Comparison of ENCODE assay signal across 9 mouse cellular contexts in genomic region chr1:178320038-178320722, GRCm38 (mm10). TPM values are rescaled to one million over a fixed set of nuclear protein-coding genes. Genes with fewer than 3 reads are reported as not detected.
DNase-seq lines count a peak whose midpoint lies in the region; ATAC-seq and TF ChIP-seq lines count a peak whose summit lies in the region.
"Had no signal": no experiment of that assay in that cellular context is flagged by ENCODE, and none has a peak within 500 bp of the region (broad histone marks: within the 10 kb centered on the region; RNA-seq: fewer than 3 reads in every experiment).

No protein-coding gene starts in this region.

- peak overlapping the region; percentile 84 for H3K9ac ChIP-seq in heart, postnatal 0 days (replicated peaks; ENCODE audit: low read depth, low read length)

- peaks cover 48% of the 10 kb centered on the region for H3K36me3 ChIP-seq in heart, embryonic 10.5 days
- peaks cover 42% of the 10 kb centered on the region for H3K36me3 ChIP-seq in heart, postnatal 0 days (replicated peaks; ENCODE audit: control insufficient read depth, insufficient read depth, low read length)
- peaks cover 51% of the 10 kb centered on the region for H3K36me3 ChIP-seq in midbrain, embryonic 10.5 days

- H3K4me3 ChIP-seq in heart, embryonic 10.5 days, result peak overlapping the region; percentile 71
- peak overlapping the region; percentile 71 for H3K4me3 ChIP-seq in heart, postnatal 0 days (ENCODE audit: low read depth, low read length)
- peak overlapping the region; percentile 69 for H3K4me3 ChIP-seq in midbrain, embryonic 10.5 days

- intact Hi-C loops in heart, postnatal 25 days (cut with DNase I), result no loop called here
- intact Hi-C loops in left cerebral cortex, postnatal 10 days (cut with DNase I), result loop anchor here (5.0 to 10.0 kb wide), 2 partner anchors 127 to 1455 kb away; no protein-coding TSS in a partner anchor

- 27% methylated on average over 8 of the region's 8 CpGs for WGBS in heart, embryonic 10.5 days
- WGBS in heart, postnatal 0 days, result 11% methylated on average over 8 of the region's 8 CpGs
- 30% methylated on average over 8 of the region's 8 CpGs for WGBS in midbrain, embryonic 10.5 days

- ATAC-seq in heart, postnatal 0 days (ENCODE audit: insufficient read depth, low read depth), result no peak

- H3K4me2 ChIP-seq in heart, postnatal 0 days (ENCODE audit: low read depth, low read length), result peak overlapping the region; percentile 73

- no peak for TF ChIP-seq EP300 in heart, postnatal 0 days (IDR thresholded peaks at IDR 0.05; ENCODE audit: low read depth)

- no peaks in the 10 kb centered on the region for H3K27me3 ChIP-seq in heart, embryonic 10.5 days (ENCODE audit: insufficient read depth, poor library complexity, severe bottlenecking)
- no peaks in the 10 kb centered on the region for H3K27me3 ChIP-seq in heart, postnatal 0 days (ENCODE audit: control insufficient read depth, insufficient read depth, low read length)
- H3K27me3 ChIP-seq in midbrain, embryonic 10.5 days (ENCODE audit: low read depth, poor library complexity, severe bottlenecking), result no peaks in the 10 kb centered on the region
- H3K27me3 ChIP-seq: Patski had no signal

- peaks cover 11% of the 10 kb centered on the region; the same call in 1 of the 2 replicates for H3K4me1 ChIP-seq in heart, embryonic 10.5 days
- peaks cover 16% of the 10 kb centered on the region for H3K4me1 ChIP-seq in heart, postnatal 0 days (ENCODE audit: control insufficient read depth, insufficient read depth)
- H3K4me1 ChIP-seq in midbrain, embryonic 10.5 days, result peaks cover 34% of the 10 kb centered on the region

- no peaks in the 10 kb centered on the region for H3K9me3 ChIP-seq in heart, embryonic 10.5 days
- no peaks in the 10 kb centered on the region for H3K9me3 ChIP-seq in heart, postnatal 0 days (replicated peaks; ENCODE audit: control insufficient read depth, low read length)
- H3K9me3 ChIP-seq in midbrain, embryonic 10.5 days (replicated peaks), result no peaks in the 10 kb centered on the region

- peak overlapping the region; percentile 99 for H3K27ac ChIP-seq in heart, embryonic 10.5 days
- peak overlapping the region; percentile 97 for H3K27ac ChIP-seq in heart, postnatal 0 days (ENCODE audit: low read depth)
- peak overlapping the region; percentile 100 for H3K27ac ChIP-seq in midbrain, embryonic 10.5 days (replicated peaks)

- no peak for DNase-seq in heart, embryonic 10.5 days (ENCODE audit: low spot score)
- no peak for DNase-seq in heart, postnatal 25 days (ENCODE audit: low spot score)
- peak; percentile 43 for DNase-seq in R1 (ENCODE audit: low read depth, low spot score)
- DNase-seq in heart, postnatal 0 days (ENCODE audit: low spot score), result no peak
- peak; percentile 19 for DNase-seq in midbrain, embryonic 10.5 days (ENCODE audit: low spot score)
- DNase-seq in adrenal gland, postnatal 25 days, result no peak
- no peak for DNase-seq in adrenal gland, postnatal 4 days (ENCODE audit: low spot score in 2 of 2)
- DNase-seq in left cerebral cortex, postnatal 10 days (ENCODE audit: extremely low spot score in 1 of 2, low spot score in 2 of 2), result no peak

- TF ChIP-seq CTCF in heart, postnatal 0 days (IDR thresholded peaks at IDR 0.05; ENCODE audit: low read depth), result no peak

RNA-seq across cellular contexts. Expression of gene Cox20, which starts 1.2 kb away (rescaled TPM):
- 112 and 129 TPM in 2 replicates for polyA plus RNA-seq in heart, embryonic 10.5 days (2016; fragmentation: Nextera tagmentation; extraction: Ambion mirVana)
- total RNA-seq in heart, postnatal 25 days (2021), result 100 to 1,000 TPM; 103 to 125 TPM
- 160 and 268 TPM in 2 replicates for total RNA-seq in heart, postnatal 0 days (2014; rRNA removed; ENCODE audit: low replicate concordance)
- polyA plus RNA-seq in heart, postnatal 0 days (2015; fragmentation: Nextera tagmentation; extraction: Ambion mirVana), result 519 and 555 TPM in 2 replicates
- 96.1 and 103 TPM in 2 replicates for polyA plus RNA-seq in midbrain, embryonic 10.5 days (2016; fragmentation: Nextera tagmentation; extraction: Ambion mirVana)
- 115 and 123 TPM in 2 replicates for total RNA-seq in adrenal gland, postnatal 25 days (2021)
- 10 to 100 TPM; 76.2 to 81.3 TPM for total RNA-seq in adrenal gland, postnatal 4 days (2021)
- 10 to 100 TPM; 33.4 to 33.6 TPM for total RNA-seq in left cerebral cortex, postnatal 10 days (2021)

RNA-seq across cellular contexts. Expression of gene Hnrnpu, which starts 17.4 kb away (rescaled TPM):
- polyA plus RNA-seq in heart, embryonic 10.5 days (2016; fragmentation: Nextera tagmentation; extraction: Ambion mirVana), result 296 and 533 TPM in 2 replicates
- total RNA-seq in heart, postnatal 25 days (2021), result 100 to 1,000 TPM; 158 to 184 TPM
- total RNA-seq in heart, postnatal 0 days (2014; rRNA removed; ENCODE audit: low replicate concordance), result 62.2 and 85.6 TPM in 2 replicates
- 107 and 109 TPM in 2 replicates for polyA plus RNA-seq in heart, postnatal 0 days (2015; fragmentation: Nextera tagmentation; extraction: Ambion mirVana)
- 440 and 471 TPM in 2 replicates for polyA plus RNA-seq in midbrain, embryonic 10.5 days (2016; fragmentation: Nextera tagmentation; extraction: Ambion mirVana)
- total RNA-seq in adrenal gland, postnatal 25 days (2021), result 446 and 468 TPM in 2 replicates
- total RNA-seq in adrenal gland, postnatal 4 days (2021), result 100 to 1,000 TPM; 475 to 530 TPM
- 100 to 1,000 TPM; 412 to 414 TPM for total RNA-seq in left cerebral cortex, postnatal 10 days (2021)

Comparison
In these comparisons a context has a peak if more than half of its experiments do, and no peak if none do; other contexts are left out.
1. DNase-seq: peak in R1 (single experiment) and midbrain, embryonic 10.5 days (single experiment); none in heart, embryonic 10.5 days (single experiment), heart, postnatal 25 days (single experiment), heart, postnatal 0 days (single experiment), adrenal gland, postnatal 25 days (single experiment), adrenal gland, postnatal 4 days (0 of 2) and left cerebral cortex, postnatal 10 days (0 of 2).
2. Peak in every context shown above with its lines, with median percentiles within 50 percentile points of each other: H3K27ac ChIP-seq and H3K4me3 ChIP-seq.